Mouse (Mus musculus): ENCODE data around the gene Mettl3. TPM values are rescaled to one million over a fixed set of nuclear protein-coding genes. Genes with fewer than 3 reads are reported as not detected.
"Not testable (repeated sequence)": the region's sequence is repeated elsewhere in the genome, so short reads cannot be mapped to it uniquely, and the experiment has no call there.

Gene Mettl3
- 10 to 100 TPM; 16.5 to 18.1 TPM for total RNA-seq (2021)

GRCm38 (mm10) chr14:52304644-52305271 is at the start of gene Mettl3:
Gene Mettl3, minus strand, starts transcription at chr14:52305128.
- peak; percentile 90 to 92 for DNase-seq
- intact Hi-C loops (cut with DNase I) = loop anchor here (2.0 to 10.0 kb wide), 3 partner anchors 26 to 420 kb away; partner anchors contain the start of genes Chd8, Mettl17, Rab2b and Tox4

- no peak for DNase-seq
- intact Hi-C loops (cut with DNase I) = no loop called here
Measured at GRCm38 (mm10) chr14:52339512-52339852, 34.6 kb upstream of the Mettl3 start.

GRCm38 (mm10) chr14:52338751-52339511 is 34.0 kb upstream of the Mettl3 start:
- intact Hi-C loops (cut with DNase I) = loop anchor here (1.0 kb wide), 1 partner anchor 44 kb away; no protein-coding TSS in a partner anchor
- DNase-seq = peak; percentile 38 to 56

GRCm38 (mm10) chr14:52332171-52332570 is 27.2 kb upstream of the Mettl3 start:
- intact Hi-C loops (cut with DNase I) = no loop called here
- DNase-seq = no peak

- intact Hi-C loops (cut with DNase I) = no loop called here
Measured at GRCm38 (mm10) chr14:52331069-52331750, 26.3 kb upstream of the Mettl3 start.

GRCm38 (mm10) chr14:52327910-52328812 is 23.2 kb upstream of the Mettl3 start, which contains the start of gene Sall2:
Gene Sall2, minus strand, starts transcription at chr14:52328762.
- intact Hi-C loops (cut with DNase I) = no loop called here
- DNase-seq = no peak

More at GRCm38 (mm10) chr14:52331069-52331750, 26.3 kb upstream of the Mettl3 start:
- no peak for DNase-seq

- DNase-seq = no peak
- intact Hi-C loops (cut with DNase I) = no loop called here
Measured at GRCm38 (mm10) chr14:52327375-52327901, 22.5 kb upstream of the Mettl3 start.

- no peak for DNase-seq
- intact Hi-C loops (cut with DNase I) = no loop called here
Measured at GRCm38 (mm10) chr14:52325890-52326289, 21.0 kb upstream of the Mettl3 start.

- DNase-seq = no peak
- intact Hi-C loops (cut with DNase I) = loop anchor here (10.0 kb wide), 1 partner anchor 215 kb away; the partner anchor contains the start of gene Hnrnpc
Measured at GRCm38 (mm10) chr14:52319361-52319760, 14.4 kb upstream of the Mettl3 start.

- intact Hi-C loops (cut with DNase I) = loop anchor here (10.0 kb wide), 1 partner anchor 212 kb away; the partner anchor contains the start of gene Hnrnpc
- DNase-seq = peak; percentile 12 to 18
Measured at GRCm38 (mm10) chr14:52316441-52317225, 11.7 kb upstream of the Mettl3 start.

- peak; percentile 62 to 67 for DNase-seq
- intact Hi-C loops (cut with DNase I) = loop anchor here (10.0 kb wide), 1 partner anchor 211 kb away; the partner anchor contains the start of gene Hnrnpc
Measured at GRCm38 (mm10) chr14:52315792-52316440, 11.0 kb upstream of the Mettl3 start.

GRCm38 (mm10) chr14:52315283-52315780 is 10.4 kb upstream of the Mettl3 start:
- no peak for DNase-seq
- intact Hi-C loops (cut with DNase I) = loop anchor here (10.0 kb wide), 1 partner anchor 211 kb away; the partner anchor contains the start of gene Hnrnpc

- intact Hi-C loops (cut with DNase I) = loop anchor here (10.0 kb wide), 1 partner anchor 210 kb away; the partner anchor contains the start of gene Hnrnpc
- DNase-seq = no peak
Measured at GRCm38 (mm10) chr14:52314808-52315150, 9.9 kb upstream of the Mettl3 start.

- DNase-seq = no peak
- intact Hi-C loops (cut with DNase I) = loop anchor here (10.0 kb wide), 1 partner anchor 209 kb away; the partner anchor contains the start of gene Hnrnpc
Measured at GRCm38 (mm10) chr14:52313931-52314807, 9.2 kb upstream of the Mettl3 start.

GRCm38 (mm10) chr14:52310906-52311305 is 6.0 kb upstream of the Mettl3 start:
- DNase-seq = no peak
- intact Hi-C loops (cut with DNase I) = loop anchor here (10.0 kb wide), 1 partner anchor 206 kb away; the partner anchor contains the start of gene Hnrnpc

GRCm38 (mm10) chr14:52310343-52310742 is 5.4 kb upstream of the Mettl3 start:
- not testable (repeated sequence) for DNase-seq
- intact Hi-C loops (cut with DNase I) = loop anchor here (10.0 kb wide), 1 partner anchor 206 kb away; the partner anchor contains the start of gene Hnrnpc

GRCm38 (mm10) chr14:52306100-52306499 is 1.2 kb upstream of the Mettl3 start:
- DNase-seq = no peak
- intact Hi-C loops (cut with DNase I) = loop anchor here (10.0 kb wide), 1 partner anchor 421 kb away; the partner anchor contains the start of gene Mettl17

Data from heart, postnatal 36 days (tissue).